Mouse (Mus musculus): Measurements from ENCODE around the gene Neurl1b. TPM values are rescaled to one million over a fixed set of nuclear protein-coding genes. Genes with fewer than 3 reads are reported as not detected.
A peak's percentile ranks its signal among the peaks of the same experiment; 100 is the strongest.

The Neurl1b gene
- polyA plus RNA-seq, 1 experiment, result 79.7 TPM

GRCm38 (mm10) chr17:26396765-26397164 is 17.9 kb upstream of the Neurl1b start:
- TF ChIP-seq CTCF (IDR thresholded peaks at IDR 0.05; ENCODE audit: extremely low read depth, insufficient read length, insufficient replicate concordance, low read depth, low read length) (no peak), POLR2A (IDR thresholded peaks at IDR 0.05; ENCODE audit: low read depth, low read length) (no peak)
- Histone ChIP-seq H3K4me3 (ENCODE audit: low read depth, low read length) (no peak overlapping the region), H3K36me3 (ENCODE audit: control insufficient read depth, insufficient read depth, low read length) (no peaks in the 10 kb centered on the region), H3K27ac (ENCODE audit: insufficient read depth, low read depth, low read length) (no peak overlapping the region), H3K27me3 (ENCODE audit: control insufficient read depth, insufficient read depth, low read length) (no peaks in the 10 kb centered on the region), H3K4me1 (ENCODE audit: control insufficient read depth, insufficient read depth, insufficient read length, low read length) (no peaks in the 10 kb centered on the region)
- 64% methylated on average over 3 of the region's 3 CpGs for WGBS

GRCm38 (mm10) chr17:26397339-26397738 is 17.3 kb upstream of the Neurl1b start:
- no peak for TF ChIP-seq POLR2A (IDR thresholded peaks at IDR 0.05; ENCODE audit: low read depth, low read length)
- TF ChIP-seq CTCF (IDR thresholded peaks at IDR 0.05; ENCODE audit: extremely low read depth, insufficient read length, insufficient replicate concordance, low read depth, low read length), result no peak
- Histone ChIP-seq H3K4me1 (ENCODE audit: control insufficient read depth, insufficient read depth, insufficient read length, low read length) (no peaks in the 10 kb centered on the region), H3K4me3 (ENCODE audit: low read depth, low read length) (no peak overlapping the region), H3K27me3 (ENCODE audit: control insufficient read depth, insufficient read depth, low read length) (no peaks in the 10 kb centered on the region), H3K27ac (ENCODE audit: insufficient read depth, low read depth, low read length) (0 out of 2 replicates have a peak overlapping the region, but pooled peaks have one; percentile 14), H3K36me3 (ENCODE audit: control insufficient read depth, insufficient read depth, low read length) (no peaks in the 10 kb centered on the region)
- WGBS, result 43% methylated on average over 6 of the region's 6 CpGs

- Histone ChIP-seq H3K4me3 (ENCODE audit: low read depth, low read length) (no peak overlapping the region), H3K27ac (ENCODE audit: insufficient read depth, low read depth, low read length) (no peak overlapping the region), H3K4me1 (ENCODE audit: control insufficient read depth, insufficient read depth, insufficient read length, low read length) (no peaks in the 10 kb centered on the region), H3K27me3 (ENCODE audit: control insufficient read depth, insufficient read depth, low read length) (no peaks in the 10 kb centered on the region), H3K36me3 (ENCODE audit: control insufficient read depth, insufficient read depth, low read length) (no peaks in the 10 kb centered on the region)
- TF ChIP-seq CTCF (IDR thresholded peaks at IDR 0.05; ENCODE audit: extremely low read depth, insufficient read length, insufficient replicate concordance, low read depth, low read length) (no peak), POLR2A (IDR thresholded peaks at IDR 0.05; ENCODE audit: low read depth, low read length) (no peak)
- WGBS, result 77% methylated on average over 10 of the region's 10 CpGs
Measured at GRCm38 (mm10) chr17:26405340-26406100, 9.1 kb upstream of the Neurl1b start.

- Histone ChIP-seq H3K36me3 (ENCODE audit: control insufficient read depth, insufficient read depth, low read length) (no peaks in the 10 kb centered on the region), H3K27me3 (ENCODE audit: control insufficient read depth, insufficient read depth, low read length) (no peaks in the 10 kb centered on the region), H3K4me1 (ENCODE audit: control insufficient read depth, insufficient read depth, insufficient read length, low read length) (peaks cover 22% of the 10 kb centered on the region), H3K27ac (ENCODE audit: insufficient read depth, low read depth, low read length) (no peak overlapping the region), H3K4me3 (ENCODE audit: low read depth, low read length) (no peak overlapping the region)
- TF ChIP-seq CTCF (IDR thresholded peaks at IDR 0.05; ENCODE audit: extremely low read depth, insufficient read length, insufficient replicate concordance, low read depth, low read length) (no peak), POLR2A (IDR thresholded peaks at IDR 0.05; ENCODE audit: low read depth, low read length) (no peak)
- WGBS, result 86% methylated on average over 5 of the region's 5 CpGs
Measured at GRCm38 (mm10) chr17:26412967-26413366, 1.7 kb upstream of the Neurl1b start.

- Histone ChIP-seq H3K36me3 (ENCODE audit: control insufficient read depth, insufficient read depth, low read length) (no peaks in the 10 kb centered on the region), H3K4me1 (ENCODE audit: control insufficient read depth, insufficient read depth, insufficient read length, low read length) (peaks cover 34% of the 10 kb centered on the region), H3K27me3 (ENCODE audit: control insufficient read depth, insufficient read depth, low read length) (no peaks in the 10 kb centered on the region), H3K4me3 (ENCODE audit: low read depth, low read length) (peak overlapping the region; percentile 75), H3K27ac (ENCODE audit: insufficient read depth, low read depth, low read length) (no peak overlapping the region)
- no peak for TF ChIP-seq CTCF (IDR thresholded peaks at IDR 0.05; ENCODE audit: extremely low read depth, insufficient read length, insufficient replicate concordance, low read depth, low read length)
- TF ChIP-seq POLR2A (IDR thresholded peaks at IDR 0.05; ENCODE audit: low read depth, low read length), result no peak
- 10% methylated on average over 5 of the region's 5 CpGs for WGBS
Measured at GRCm38 (mm10) chr17:26414184-26414522, 476 bp upstream of the Neurl1b start.

GRCm38 (mm10) chr17:26415355-26415865 is 781 bp downstream of the Neurl1b start:
- Histone ChIP-seq H3K36me3 (ENCODE audit: control insufficient read depth, insufficient read depth, low read length) (no peaks in the 10 kb centered on the region), H3K27me3 (ENCODE audit: control insufficient read depth, insufficient read depth, low read length) (no peaks in the 10 kb centered on the region), H3K4me1 (ENCODE audit: control insufficient read depth, insufficient read depth, insufficient read length, low read length) (peaks cover 44% of the 10 kb centered on the region), H3K27ac (ENCODE audit: insufficient read depth, low read depth, low read length) (peak overlapping the region; percentile 14; the same call in 1 of the 2 replicates), H3K4me3 (ENCODE audit: low read depth, low read length) (peak overlapping the region; percentile 75)
- TF ChIP-seq CTCF (IDR thresholded peaks at IDR 0.05; ENCODE audit: extremely low read depth, insufficient read length, insufficient replicate concordance, low read depth, low read length) (no peak), POLR2A (IDR thresholded peaks at IDR 0.05; ENCODE audit: low read depth, low read length) (no peak)
- WGBS, result 4% methylated on average over 27 of the region's 27 CpGs

GRCm38 (mm10) chr17:26416141-26416540 is 1.5 kb downstream of the Neurl1b start:
- H3K27ac ChIP-seq (ENCODE audit: insufficient read depth, low read depth, low read length), result peak overlapping the region; percentile 8; the same call in 1 of the 2 replicates
- no peaks in the 10 kb centered on the region for H3K36me3 ChIP-seq (ENCODE audit: control insufficient read depth, insufficient read depth, low read length)
- no peak for TF ChIP-seq CTCF (IDR thresholded peaks at IDR 0.05; ENCODE audit: extremely low read depth, insufficient read length, insufficient replicate concordance, low read depth, low read length)
- TF ChIP-seq POLR2A (IDR thresholded peaks at IDR 0.05; ENCODE audit: low read depth, low read length), result no peak
- H3K27me3 ChIP-seq (ENCODE audit: control insufficient read depth, insufficient read depth, low read length), result no peaks in the 10 kb centered on the region
- H3K4me1 ChIP-seq (ENCODE audit: control insufficient read depth, insufficient read depth, insufficient read length, low read length), result peaks cover 49% of the 10 kb centered on the region
- 66% methylated on average over 3 of the region's 3 CpGs for WGBS
- peak overlapping the region; percentile 75 for H3K4me3 ChIP-seq (ENCODE audit: low read depth, low read length)

All from small intestine, adult 2 months (tissue).